Mouse (Mus musculus) CD4-positive helper T cell, adult 2 months (primary cell): ENCODE measurements around the gene Abcb9.
A peak's percentile ranks its signal among the peaks of the same experiment; 100 is the strongest.

Source experiments
- DNase-seq: peaks from one replicate; pipeline ENCODE4 v3.0.0-alpha.2; 2012; ENCODE audit warnings: low read depth, missing footprints, low spot score

Gene Abcb9

DNA sequence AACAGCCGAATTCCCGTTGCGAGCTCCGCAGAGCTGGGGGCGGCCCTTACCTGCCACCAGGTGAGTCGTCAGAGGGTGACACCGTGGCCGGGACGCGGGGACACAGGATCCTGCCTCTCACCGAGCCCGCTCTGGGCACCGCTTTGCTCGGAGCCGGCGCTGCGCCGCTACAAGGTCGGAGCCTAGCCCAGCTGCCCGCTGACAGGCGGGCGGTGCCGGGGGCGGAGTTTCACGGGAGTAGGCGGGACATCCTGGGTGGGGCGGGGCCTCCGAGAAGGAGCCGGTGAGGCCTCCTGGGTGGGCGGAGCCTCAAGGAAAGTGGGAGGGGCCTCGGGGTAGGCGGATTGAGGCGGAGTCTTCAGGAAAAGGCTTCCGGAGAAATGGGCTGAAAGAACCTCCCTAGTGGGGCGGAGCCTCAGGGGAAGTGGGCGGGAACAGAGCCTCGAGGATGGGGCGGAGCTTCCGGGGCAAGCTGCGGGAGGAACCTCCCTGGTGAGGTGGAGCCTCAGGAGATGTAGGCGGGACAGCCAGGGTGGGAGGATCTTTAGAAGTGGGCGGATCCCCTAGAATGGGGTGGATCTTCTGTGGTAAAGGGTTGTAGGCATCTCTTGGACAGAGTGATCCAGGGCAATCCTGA is at the start of gene Abcb9:
Abcb9 (minus strand) TSS at position 203 of the 637 bp plus-strand sequence.
- DNase-seq = peak; percentile 95

DNA sequence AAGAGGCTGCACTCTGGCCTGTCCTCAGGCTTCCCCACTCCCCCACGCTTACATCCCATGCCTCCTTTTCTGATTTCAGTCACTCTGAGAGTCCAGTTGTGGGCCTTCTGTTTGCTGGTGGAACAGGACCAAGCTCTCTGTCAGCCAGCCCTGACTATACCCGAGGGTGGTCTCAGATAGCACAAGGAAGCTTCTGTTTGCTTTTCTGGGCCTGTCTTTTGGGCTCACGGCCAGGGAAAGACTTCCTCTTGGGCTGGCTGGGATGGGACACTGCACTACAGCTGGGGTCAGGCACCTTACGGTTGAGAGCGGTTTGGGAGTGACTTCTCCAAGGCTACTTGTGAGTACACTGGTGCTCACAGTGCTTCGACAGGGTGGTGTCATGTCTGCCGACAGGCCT is 42.5 kb upstream of the Abcb9 start:
- no peak for DNase-seq

DNA sequence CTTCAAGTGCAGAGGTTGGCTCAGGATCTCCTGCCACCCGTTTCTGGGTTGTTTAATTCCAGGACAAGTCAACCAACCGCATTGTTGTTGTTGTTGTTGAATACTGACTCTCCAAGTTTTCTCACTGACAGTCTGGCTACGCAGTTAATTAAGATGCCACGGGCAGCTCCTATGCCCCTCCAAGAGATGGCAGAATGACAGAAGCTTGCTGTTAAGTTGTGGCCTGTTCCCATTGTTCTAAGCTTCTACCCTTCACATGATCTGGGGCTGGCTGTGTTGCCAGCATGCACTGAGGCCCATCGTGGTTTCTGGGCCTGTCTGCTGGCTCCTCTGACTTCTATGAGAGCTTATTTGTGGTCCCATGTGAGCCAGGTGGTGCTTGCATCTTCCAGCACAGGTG is 38.7 kb upstream of the Abcb9 start:
- no peak for DNase-seq

DNA sequence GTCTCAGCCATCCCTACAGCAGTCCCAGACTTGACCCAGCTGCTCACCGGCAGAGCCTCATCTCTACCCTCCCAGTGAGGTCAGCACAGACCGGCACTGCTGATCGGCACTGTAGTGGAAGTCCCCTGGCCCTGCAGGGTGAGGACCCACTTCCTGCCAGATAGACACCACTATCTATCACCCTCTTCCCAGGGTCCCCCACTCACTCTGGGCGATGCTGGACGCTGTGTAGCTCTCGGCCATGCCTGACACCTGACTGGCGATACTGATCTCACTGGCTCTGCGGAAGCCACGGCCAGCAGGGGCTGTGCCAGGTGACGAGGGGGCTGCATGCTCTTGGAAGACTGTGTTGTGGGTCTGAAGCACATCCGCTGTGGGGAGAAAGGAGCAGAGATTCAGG is 29.5 kb upstream of the Abcb9 start:
- no peak for DNase-seq

DNA sequence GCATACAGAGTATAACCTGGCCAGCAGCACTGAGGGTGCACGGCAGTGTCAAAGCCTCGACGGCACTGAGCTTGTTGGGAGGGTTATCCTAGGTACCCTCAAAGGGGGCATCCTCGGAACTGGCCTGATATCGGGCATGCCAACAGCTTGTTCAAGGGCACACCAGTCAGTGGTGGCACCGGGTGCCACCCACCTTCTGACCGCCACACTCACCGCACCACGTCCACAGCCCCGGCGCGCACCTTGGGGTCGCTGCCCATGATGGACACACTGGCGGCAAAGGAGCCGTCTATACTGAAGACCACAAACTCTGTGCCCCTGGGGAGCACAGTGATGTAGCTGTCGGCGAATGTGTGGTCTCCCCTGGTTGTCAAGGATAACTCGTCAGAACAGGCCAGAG is 26.8 kb upstream of the Abcb9 start:
- no peak for DNase-seq

DNA sequence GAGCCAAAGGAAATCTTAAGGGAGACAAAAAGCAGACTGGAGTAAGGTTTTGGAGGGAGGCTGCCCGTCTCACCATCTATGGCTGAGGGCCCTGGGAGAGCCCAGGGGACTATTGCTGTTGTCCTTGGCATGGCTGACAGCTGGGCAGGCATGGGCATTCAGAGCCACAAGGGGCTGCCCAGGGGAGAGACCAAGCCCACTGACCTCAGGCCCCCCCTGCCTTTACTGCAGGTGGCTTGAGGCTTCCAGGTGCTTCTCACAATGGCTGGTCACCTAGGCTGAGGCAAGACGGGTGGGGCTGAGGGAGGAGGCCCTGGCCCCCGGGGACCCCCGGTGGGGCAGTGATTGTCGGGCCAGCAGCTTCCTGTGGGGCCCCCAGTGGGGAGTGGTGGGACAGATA is 23.6 kb upstream of the Abcb9 start:
- DNase-seq = no peak

DNA sequence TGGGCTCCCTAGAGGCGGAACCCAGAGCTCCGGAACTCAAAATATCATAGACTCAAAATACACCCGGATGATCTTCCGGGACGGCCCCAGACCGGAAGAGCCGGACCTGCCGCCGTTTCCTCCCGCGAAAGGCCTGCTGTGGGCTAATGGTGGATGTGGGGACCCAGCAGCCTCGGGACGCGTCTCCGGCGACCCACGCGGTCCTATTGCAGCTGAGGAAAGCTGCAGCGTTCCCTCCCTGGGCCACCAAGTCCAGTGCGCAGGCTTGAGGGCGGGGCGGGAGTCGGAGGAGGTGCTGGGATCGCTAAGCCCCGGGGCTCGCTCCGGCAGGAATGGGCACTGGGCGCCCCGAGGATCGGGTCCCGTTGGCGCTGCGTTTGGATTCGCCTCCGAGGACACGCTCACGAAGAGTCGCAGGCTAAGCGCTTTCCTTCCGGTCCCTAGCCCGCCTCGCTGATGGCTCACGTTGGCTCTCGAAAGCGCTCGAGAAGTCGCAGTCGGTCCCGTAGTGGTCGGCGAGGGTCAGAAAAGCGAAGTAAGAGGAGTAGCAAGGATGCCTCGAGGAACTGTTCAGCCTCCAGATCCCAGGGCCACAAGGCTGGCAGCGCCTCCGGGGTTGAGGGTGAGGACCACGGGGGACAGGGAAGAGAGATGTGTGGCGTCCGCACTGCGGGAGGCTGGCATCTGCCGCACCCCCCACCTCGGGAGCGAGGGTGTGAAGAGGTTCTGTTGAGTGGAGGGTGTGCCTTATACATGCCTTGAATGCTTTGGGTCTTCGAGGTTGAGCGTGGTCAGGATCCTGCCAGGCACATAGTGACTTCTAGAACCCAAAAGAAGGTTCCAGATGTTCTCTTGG is 20.6 kb upstream of the Abcb9 start, which contains the start of gene Arl6ip4:
Arl6ip4 (plus strand) TSS at position 100 of the 856 bp plus-strand sequence.
- DNase-seq = peak; percentile 82

DNA sequence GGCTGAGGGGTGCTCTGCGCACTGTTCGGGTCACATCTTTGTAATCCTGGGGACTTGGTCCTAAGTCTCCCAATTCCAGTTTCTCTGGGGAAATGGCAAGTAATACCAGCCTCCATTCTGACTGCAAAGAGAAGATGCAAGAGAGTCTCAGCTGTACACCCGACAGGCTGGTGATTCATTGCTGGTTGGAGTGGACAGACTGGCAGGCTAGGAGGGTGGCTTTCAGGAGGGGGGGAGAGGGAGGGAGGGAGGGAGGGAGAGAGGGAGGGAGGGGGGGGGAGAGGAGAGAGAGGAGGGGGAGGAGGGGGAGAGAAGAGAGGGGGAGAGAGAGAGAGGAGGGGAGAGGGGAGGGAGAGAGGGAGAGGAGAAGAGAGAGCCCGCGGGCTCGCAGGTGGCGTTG is 19.9 kb upstream of the Abcb9 start:
- DNase-seq = no peak

DNA sequence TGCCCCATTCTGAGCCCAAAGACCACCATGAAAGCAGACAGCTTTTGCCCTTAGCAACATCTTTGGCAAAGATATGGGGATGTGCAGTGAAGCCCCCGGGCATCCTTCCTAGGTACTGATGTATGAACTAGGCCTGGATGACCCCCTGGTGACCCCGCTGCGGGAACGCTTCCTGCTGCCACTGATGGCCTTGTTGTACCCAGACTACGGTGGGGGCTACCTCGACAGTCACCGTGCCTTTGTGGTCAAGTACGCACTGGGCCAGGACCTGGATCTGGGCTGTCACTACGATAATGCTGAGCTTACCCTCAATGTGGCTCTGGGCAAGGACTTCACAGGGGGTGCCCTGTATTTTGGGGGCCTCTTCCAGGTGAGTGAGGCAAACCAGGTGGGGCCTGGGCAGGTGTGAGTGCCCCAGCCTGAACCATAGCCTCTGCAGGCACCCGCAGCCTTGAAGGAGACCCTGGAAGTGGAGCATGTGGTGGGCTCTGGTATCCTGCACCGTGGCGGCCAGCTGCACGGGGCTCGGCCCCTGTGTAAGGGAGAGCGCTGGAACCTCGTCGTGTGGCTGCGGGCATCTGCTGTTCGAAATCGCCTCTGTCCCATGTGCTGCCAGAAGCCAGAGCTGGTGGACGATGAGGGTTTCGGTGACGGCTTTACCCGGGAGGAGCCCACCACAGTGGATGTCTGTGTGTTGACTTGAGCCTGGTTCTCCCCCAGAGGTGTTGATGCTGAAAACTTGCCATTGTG is 18.9 kb upstream of the Abcb9 start:
- DNase-seq = no peak

DNA sequence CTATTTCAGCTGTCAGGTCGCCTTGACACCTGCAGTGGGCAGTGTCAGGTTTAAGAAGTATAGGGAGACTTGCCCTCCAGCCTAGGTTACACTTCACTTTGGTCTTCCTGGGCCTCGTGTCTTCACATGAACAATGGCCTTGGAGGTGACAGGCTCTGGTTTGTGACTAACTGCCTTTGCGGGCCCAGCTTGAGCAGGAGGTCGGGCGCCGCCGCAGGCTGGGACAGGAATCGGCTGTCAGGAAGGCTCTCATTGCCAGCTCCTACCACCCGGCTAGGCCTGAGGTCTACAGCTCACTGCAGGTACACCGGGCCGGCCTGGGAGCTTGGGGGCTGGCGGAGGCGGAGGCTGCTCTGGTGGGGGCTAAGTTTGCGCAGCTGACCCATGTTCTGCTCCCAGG is 17.4 kb upstream of the Abcb9 start:
- peak; percentile 72 for DNase-seq

DNA sequence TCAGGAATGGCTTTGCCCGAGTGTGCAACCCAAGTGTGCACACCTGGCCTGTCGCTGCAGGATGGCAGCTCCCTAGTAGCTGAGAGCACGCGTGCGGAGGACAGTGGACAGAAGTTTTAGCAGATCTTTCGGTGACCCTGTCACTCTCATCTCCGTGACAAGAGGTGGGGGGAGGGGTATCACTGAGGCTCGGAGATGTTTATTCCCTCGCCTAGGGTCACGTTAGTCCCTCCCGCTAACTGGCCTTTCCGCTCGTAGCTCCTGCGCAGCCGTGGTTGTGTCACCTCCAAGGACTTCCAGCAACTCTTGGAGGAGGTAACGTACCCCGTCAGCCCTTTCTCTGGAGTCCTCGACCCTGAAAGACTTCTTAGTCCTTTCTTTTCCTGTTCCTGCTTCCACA is 16.9 kb upstream of the Abcb9 start:
- DNase-seq = no peak

DNA sequence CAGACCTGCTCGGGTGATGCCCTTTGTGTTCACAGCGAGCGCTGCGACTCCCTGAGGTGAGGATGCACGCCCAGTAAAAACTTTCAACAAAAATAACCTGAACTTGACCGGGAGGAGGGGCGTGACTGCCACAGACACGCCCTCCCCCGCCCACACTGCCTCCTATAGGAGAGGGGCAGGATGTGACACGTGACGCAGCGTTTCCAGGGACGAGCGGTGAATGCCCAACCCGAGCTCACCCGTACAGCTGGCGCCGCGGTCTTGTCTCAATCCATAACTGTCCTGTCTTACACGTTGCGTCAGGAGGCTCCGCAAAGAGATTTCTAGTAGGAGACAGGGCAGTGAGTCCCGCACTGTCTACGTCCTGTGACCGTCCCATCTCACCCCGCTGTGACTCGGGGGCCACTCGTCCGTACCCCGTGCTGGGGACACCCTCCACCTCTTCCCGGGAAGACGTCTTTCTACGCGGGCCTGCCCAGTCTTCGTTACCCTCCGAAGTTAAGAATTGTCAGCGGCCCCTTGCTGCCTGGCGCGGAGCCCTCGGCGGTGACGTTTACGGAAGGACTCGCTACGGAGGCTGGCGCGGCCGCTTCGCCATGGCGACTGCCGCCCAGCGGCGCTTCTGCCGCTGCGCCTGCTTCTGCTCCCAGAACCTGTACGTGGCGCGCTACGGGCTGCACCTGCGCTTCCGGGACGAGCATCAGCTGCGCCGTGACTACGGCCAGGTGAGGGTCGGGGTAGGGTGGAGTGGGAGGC is 16.3 kb upstream of the Abcb9 start, which contains the start of gene Ogfod2:
Ogfod2 (plus strand) TSS at position 556 of the 756 bp plus-strand sequence.
- DNase-seq = peak; percentile 98

DNA sequence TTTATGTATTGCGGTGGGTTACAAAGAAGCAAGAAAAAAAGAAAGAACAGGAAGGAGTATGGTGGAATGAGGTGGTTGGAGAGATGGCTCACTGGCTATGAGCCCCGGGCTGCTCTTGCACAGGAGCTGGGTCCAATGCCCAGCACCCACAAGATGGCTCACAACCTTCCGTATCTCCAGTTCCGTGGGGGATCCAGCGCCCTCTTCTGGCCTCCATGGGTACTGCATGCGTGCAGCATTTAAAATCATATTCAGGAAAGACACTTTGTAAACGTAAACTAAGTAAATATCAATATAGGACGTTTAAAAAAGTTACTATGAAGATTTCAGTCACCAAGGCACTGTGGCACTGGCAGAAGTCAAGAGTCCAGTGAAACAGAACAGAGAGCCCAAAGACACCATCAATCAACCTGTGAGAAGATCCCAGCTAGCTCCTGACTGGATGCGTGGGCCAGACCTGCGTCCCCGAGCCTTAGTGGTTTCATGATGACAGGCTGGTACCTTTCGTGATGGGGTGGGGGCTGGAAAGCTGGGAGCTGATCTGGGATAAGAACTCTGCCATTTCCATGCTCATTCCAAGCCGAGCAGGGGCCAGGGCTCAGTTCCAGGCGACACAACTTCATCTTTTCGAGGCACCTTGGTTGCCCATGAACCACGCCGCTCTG is 15.6 kb upstream of the Abcb9 start:
- DNase-seq = peak; percentile 80

DNA sequence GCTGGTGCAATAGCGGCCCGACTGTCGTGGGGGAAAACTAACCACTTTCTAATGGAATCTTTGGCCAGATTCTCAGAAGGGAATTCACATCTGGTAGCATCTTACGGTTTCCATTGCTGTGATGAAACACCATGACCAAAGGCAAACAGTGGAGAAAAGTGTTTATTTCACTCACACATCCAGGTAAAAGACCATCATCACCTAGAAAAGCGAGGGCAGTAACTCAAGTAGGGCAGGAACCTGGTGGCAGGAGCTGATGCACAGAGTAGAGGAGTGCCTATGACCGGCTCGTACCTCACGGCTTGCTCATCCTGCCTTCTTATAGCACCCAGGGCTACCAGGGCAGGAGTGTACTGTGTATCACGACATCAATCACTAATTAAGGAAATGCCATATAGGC is 8.0 kb upstream of the Abcb9 start:
- DNase-seq = no peak

DNA sequence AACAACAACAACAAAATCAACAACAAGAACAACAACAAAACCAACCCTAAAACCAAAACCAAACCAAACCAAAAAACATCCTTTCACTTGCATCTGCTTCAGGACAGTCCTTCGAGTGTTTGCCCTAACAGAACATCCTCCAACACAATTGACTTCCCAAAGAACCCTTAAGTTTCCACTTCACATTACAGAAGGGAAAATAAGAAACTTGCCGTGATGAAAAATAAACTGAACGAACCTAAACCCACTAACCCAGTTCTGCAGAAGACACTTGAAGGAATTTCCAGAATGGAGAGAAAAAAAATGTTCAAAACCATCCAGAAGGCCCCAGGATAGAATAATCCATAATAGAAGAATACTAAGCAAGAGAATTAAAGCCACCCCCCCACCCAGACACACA is 7.4 kb upstream of the Abcb9 start:
- no peak for DNase-seq

DNA sequence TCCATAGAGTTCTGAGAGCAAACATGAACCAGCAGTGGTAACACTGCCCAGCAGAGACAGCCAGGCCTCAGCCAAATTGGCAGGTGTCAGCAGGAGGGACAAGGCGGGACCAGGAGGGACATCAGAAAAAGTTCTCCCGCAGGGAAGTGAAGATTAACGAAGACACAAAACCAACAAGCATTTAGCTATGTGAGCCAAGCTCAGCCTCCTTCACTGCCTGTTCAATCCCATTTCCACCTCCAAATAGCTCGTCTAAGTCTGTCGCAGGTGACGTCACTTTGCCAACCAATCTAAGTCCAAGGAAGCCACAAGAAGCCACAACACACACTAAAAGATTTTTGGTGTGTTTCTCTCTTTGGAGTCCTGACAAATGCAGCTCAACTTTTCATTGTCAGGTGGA is 6.7 kb upstream of the Abcb9 start:
- no peak for DNase-seq

DNA sequence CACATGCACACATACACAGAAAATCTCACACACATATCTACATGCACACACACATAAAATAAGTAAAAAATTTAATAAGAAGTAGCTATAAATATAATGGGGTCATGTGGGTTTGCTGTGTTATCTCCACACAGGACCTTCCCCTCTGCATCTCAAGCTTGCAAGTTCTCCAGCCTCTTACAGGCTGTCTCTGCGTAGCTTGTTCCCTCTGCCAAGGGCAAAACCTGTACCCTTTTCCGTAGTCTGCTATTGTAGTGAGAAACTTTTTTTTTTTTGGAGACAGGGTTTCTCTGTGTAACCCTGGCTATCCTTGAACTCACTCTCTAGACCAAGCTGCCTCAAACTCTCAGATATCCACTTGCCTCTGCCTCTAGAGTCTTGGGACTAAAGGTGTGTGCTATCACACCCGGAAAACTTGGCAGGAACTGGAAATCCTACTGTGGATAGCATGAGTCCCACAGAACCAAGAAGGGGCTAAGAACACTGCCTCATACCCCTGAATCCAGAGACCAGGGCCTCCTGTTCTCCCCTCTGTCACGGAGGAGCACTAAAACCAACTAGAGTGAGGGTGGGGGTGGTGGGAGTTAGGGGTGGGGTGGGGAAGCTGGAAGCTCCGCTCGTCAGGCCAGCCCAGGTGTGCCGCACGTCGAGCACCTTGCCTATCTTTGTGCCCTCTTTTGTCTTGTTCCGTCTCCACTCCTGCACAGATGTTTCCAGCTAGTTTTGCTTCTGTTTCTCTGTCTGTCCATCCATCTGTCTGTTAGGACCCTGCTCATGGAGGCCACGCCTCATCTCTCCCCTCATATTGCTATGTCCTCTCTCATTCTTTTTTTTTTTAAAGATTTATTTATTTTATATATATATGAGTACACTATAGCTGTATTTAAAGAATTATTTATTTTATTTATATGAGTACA is 4.8 kb upstream of the Abcb9 start:
- DNase-seq = no peak

DNA sequence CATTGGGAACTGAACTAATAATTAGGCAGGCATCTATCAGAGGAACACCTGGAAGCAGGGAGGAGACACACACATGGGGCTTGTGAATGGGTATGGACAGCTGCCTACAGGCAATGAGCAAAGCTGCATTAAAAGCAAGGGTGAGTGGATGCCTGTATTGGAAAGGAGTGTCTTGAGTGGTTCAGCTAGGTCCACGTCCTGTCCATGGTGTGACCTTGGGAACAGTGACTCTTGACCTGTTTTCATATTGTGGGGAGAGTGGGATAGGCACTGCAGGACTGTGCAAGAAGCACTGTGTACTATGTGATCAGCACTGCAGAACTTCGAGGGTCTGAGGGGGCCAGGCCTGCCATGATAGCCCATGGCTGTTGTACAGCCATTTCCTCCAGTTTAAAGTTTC is 3.3 kb upstream of the Abcb9 start:
- DNase-seq = no peak

DNA sequence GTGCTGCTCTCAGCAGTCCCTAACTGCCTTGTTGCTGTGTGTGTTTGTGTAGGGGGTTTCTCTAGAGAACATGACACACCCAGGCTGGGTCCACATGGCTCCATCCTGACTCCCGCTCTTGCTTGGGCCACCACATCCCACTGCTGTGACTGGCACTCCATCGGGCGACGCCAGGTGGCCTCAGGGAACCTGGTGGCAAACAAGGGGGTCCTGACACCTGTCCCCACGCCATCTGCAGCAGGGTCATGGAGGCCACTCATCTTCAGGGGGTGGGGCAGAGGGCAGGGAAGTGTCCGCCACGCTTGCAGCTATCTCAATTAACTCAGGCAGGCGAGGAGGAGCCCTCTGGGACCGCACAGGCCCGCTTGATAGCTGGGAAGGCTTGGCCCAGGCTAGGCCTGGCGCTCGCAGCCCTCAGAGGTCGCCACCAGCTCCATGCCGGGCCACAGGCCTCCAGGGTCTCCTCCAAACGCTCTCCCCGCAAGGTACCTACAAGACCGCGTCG is 469 bp downstream of the Abcb9 start:
- no peak for DNase-seq
